Mouse (Mus musculus): Measurements from ENCODE around the gene Frk. TPM values are rescaled to one million over a fixed set of nuclear protein-coding genes. Genes with fewer than 3 reads are reported as not detected.
"Not testable (repeated sequence)": the region's sequence is repeated elsewhere in the genome, so short reads cannot be mapped to it uniquely, and the experiment has no call there.

Frk gene
- polyA plus RNA-seq, 1 experiment from 2014 or later: 1.1 TPM

DNA sequence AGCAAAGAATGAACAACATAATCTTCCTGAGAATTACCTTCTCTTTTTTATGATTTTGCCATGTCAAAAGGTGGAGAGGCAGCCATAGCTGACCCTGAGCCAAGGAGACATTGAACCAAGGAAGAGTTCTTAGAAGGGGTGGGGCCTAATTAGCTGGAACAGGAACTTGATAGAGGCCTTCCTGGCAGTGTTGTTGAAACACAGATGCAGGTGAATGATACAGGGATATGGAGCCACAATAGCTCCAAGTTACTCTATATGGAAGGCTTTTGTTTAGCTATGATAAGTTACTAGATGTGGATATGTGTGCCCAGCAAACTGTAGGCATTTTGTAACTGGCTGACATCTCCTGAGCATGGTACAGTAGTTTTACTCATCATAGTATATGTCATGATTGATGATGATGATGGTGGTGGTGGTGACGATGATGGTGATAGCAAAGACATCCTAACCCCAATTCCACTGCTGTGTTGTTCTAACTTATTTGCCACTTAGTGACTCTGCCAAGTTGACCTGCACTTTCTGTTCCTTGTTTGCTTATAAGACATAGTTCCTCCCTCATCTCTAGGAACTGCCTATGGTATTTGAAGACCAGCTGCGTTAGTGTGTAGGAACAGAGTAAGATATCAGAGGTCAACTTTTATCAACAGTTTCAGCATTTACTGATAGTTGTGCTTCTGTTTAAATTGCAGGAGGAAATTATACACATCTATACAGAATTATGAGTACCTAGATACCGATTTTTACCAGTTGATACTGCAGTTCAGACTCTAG, 58.7 kb downstream of the Frk start:
- H3K9ac ChIP-seq: no peak overlapping the region
- no peak overlapping the region for H3K4me2 ChIP-seq (replicated peaks)
- no peaks in the 10 kb centered on the region for H3K9me3 ChIP-seq (ENCODE audit: control insufficient read depth, low read length)
- no peaks in the 10 kb centered on the region for H3K4me1 ChIP-seq (replicated peaks; ENCODE audit: control insufficient read depth, insufficient read depth, low read length)
- 87% methylated on average over 3 of the region's 3 CpGs for WGBS
- no peak for ATAC-seq (ENCODE audit: low FRiP score)
- H3K27me3 ChIP-seq (ENCODE audit: control insufficient read depth, insufficient read depth, low read length): no peaks in the 10 kb centered on the region
- no peak overlapping the region for H3K4me3 ChIP-seq (replicated peaks; ENCODE audit: low read length)
- no peak overlapping the region for H3K27ac ChIP-seq
- H3K36me3 ChIP-seq (replicated peaks; ENCODE audit: control insufficient read depth, insufficient read depth): no peaks in the 10 kb centered on the region
- DNase-seq (ENCODE audit: low spot score): no peak

DNA sequence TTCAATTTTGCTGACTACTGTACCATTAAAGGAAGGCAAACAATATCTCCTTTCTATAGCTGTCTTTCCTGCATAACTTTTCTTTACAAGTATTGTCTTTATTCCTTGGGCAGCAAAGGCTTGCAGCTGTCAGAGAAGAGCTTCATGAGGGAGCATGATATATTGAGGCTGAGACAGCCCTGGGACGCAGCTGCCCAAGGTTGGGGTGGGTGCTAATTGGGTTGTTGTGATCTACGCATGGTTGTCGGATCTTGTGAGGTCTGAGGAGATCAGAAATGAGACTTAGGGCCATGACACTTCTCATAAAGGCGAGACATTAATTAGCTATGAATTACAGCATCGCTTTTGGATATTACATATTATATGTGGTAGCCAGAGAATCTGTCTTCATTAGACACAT, 67.4 kb downstream of the Frk start:
- Histone ChIP-seq H3K4me2 (replicated peaks) (no peak overlapping the region), H3K27ac (no peak overlapping the region), H3K4me1 (replicated peaks; ENCODE audit: control insufficient read depth, insufficient read depth, low read length) (no peaks in the 10 kb centered on the region), H3K27me3 (ENCODE audit: control insufficient read depth, insufficient read depth, low read length) (no peaks in the 10 kb centered on the region), H3K9ac (no peak overlapping the region), H3K4me3 (replicated peaks; ENCODE audit: low read length) (no peak overlapping the region), H3K36me3 (replicated peaks; ENCODE audit: control insufficient read depth, insufficient read depth) (no peaks in the 10 kb centered on the region), H3K9me3 (ENCODE audit: control insufficient read depth, low read length) (no peaks in the 10 kb centered on the region)
- ATAC-seq (ENCODE audit: low FRiP score) (peak; percentile 53), DNase-seq (ENCODE audit: low spot score) (peak; percentile 25)
- 62% methylated on average over 5 of the region's 5 CpGs for WGBS

DNA sequence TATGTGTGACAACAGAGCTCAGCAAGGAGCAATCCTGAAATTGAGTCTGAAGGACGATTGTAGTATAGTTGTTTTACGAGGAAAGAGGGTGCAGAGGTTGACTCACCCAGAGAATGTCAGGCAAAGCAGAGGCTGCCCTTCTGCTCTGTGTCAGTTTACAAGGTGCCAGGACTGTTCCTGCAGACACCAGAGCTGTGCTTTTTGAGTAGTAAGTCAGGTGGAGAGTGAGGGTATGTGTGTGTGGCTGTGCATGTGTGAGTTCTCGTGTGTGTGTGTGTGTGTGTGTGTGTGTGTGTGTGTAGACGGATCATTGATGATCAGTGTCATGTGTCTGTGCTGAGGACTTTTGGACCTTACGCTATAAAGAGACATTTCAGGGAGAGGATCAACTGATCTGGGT, 68.4 kb downstream of the Frk start:
- WGBS: 80% methylated on average over 5 of the region's 5 CpGs
- Histone ChIP-seq H3K4me3 (replicated peaks; ENCODE audit: low read length) (no peak overlapping the region), H3K4me2 (replicated peaks) (no peak overlapping the region), H3K9ac (no peak overlapping the region), H3K4me1 (replicated peaks; ENCODE audit: control insufficient read depth, insufficient read depth, low read length) (no peaks in the 10 kb centered on the region), H3K36me3 (replicated peaks; ENCODE audit: control insufficient read depth, insufficient read depth) (no peaks in the 10 kb centered on the region), H3K27ac (no peak overlapping the region), H3K27me3 (ENCODE audit: control insufficient read depth, insufficient read depth, low read length) (no peaks in the 10 kb centered on the region), H3K9me3 (ENCODE audit: control insufficient read depth, low read length) (no peaks in the 10 kb centered on the region)
- DNase-seq (ENCODE audit: low spot score) (peak; percentile 21), ATAC-seq (ENCODE audit: low FRiP score) (no peak)

DNA sequence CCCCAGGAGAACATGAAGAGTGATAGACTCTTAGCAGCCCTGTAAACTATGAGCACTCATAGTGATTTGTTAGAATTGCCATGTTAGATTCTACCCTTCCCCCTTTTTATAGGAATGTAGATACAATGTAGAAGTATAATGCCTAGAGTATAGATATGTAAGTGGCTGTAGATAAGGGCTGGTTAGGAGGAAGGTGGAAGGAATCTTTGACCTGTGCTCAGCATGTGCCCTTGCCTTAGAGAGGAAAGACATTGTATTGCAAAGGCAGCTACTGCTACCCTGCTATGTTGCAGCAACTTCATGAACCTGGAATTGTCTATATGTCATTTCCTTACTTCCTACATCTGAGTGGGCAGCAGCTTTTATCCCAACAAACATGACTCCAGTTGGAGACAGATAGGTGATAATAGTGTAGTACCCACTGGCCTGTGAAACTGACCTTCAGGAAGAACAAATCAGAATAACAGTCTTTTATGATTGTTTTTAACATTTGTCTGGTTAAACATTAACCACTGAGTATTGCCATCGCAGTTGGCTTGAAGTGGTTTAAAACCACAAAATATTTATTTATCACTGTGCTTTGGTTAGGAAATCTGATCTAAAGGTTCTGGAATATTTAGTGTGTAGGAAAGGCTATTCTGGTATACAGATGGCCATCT, 80.4 kb downstream of the Frk start:
- WGBS: 98% methylated on average over 1 of the region's 1 CpGs
- H3K27ac ChIP-seq: no peak overlapping the region

DNA sequence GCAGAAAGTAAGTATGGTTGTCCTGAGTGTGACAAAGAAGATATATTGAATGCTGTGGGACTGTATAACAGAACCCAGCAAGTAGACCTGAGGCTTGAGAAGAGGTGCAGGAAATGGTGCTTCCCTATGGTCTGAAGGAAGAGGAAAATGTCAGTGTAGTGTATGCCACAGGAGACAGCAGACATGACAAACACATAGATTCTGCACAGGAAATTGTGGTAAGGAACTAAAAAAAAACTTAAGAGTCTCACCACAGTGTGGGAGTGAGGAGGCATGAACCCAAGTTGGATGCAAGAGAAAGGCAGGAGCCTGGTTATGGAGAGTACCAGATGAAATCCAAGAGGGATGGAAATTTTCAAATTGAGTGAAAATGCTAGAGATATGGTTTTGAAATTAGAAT, 132.3 kb downstream of the Frk start:
- DNase-seq (ENCODE audit: low spot score) (no peak), ATAC-seq (ENCODE audit: low FRiP score) (no peak)
- no peak overlapping the region for H3K4me2 ChIP-seq (replicated peaks)
- H3K9me3 ChIP-seq (ENCODE audit: control insufficient read depth, low read length): no peaks in the 10 kb centered on the region
- H3K36me3 ChIP-seq (replicated peaks; ENCODE audit: control insufficient read depth, insufficient read depth): no peaks in the 10 kb centered on the region
- no peaks in the 10 kb centered on the region for H3K4me1 ChIP-seq (replicated peaks; ENCODE audit: control insufficient read depth, insufficient read depth, low read length)
- H3K9ac ChIP-seq: no peak overlapping the region
- no peaks in the 10 kb centered on the region for H3K27me3 ChIP-seq (ENCODE audit: control insufficient read depth, insufficient read depth, low read length)
- H3K27ac ChIP-seq: no peak overlapping the region
- no peak overlapping the region for H3K4me3 ChIP-seq (replicated peaks; ENCODE audit: low read length)

More for the DNA sequence above, 80.4 kb downstream of the Frk start:
- ATAC-seq (ENCODE audit: low FRiP score): no peak
- H3K4me3 ChIP-seq (replicated peaks; ENCODE audit: low read length): no peak overlapping the region
- H3K36me3 ChIP-seq (replicated peaks; ENCODE audit: control insufficient read depth, insufficient read depth): no peaks in the 10 kb centered on the region
- no peaks in the 10 kb centered on the region for H3K4me1 ChIP-seq (replicated peaks; ENCODE audit: control insufficient read depth, insufficient read depth, low read length)
- H3K9ac ChIP-seq: no peak overlapping the region
- DNase-seq (ENCODE audit: low spot score): no peak
- H3K9me3 ChIP-seq (ENCODE audit: control insufficient read depth, low read length): no peaks in the 10 kb centered on the region
- no peak overlapping the region for H3K4me2 ChIP-seq (replicated peaks)
- H3K27me3 ChIP-seq (ENCODE audit: control insufficient read depth, insufficient read depth, low read length): no peaks in the 10 kb centered on the region

DNA sequence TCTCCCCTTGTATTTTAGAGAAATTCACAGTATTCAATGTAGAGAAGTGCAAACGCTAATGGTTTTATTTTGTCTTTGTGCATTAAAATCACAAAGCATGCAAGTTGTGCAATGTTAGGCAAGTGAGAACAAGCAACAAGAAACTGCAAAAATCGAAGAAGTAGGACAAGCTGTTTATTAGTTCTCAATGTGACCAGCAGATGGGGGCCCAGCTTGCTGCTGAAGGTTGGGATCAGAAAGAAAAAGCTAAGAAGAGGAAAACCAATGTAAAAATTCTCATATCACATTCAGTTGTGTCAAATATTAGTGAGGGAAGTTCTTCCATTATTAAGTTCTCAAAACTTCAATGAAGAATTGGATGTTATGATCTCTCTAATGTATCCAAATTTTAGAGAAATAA, 134.0 kb downstream of the Frk start:
- ATAC-seq (ENCODE audit: low FRiP score): no peak
- Histone ChIP-seq H3K27ac (no peak overlapping the region), H3K4me2 (replicated peaks) (no peak overlapping the region), H3K9ac (no peak overlapping the region), H3K36me3 (replicated peaks; ENCODE audit: control insufficient read depth, insufficient read depth) (no peaks in the 10 kb centered on the region), H3K27me3 (ENCODE audit: control insufficient read depth, insufficient read depth, low read length) (no peaks in the 10 kb centered on the region), H3K4me3 (replicated peaks; ENCODE audit: low read length) (no peak overlapping the region), H3K9me3 (ENCODE audit: control insufficient read depth, low read length) (no peaks in the 10 kb centered on the region), H3K4me1 (replicated peaks; ENCODE audit: control insufficient read depth, insufficient read depth, low read length) (no peaks in the 10 kb centered on the region)
- peak; percentile 47 for DNase-seq (ENCODE audit: low spot score)
- 75% methylated on average over 2 of the region's 2 CpGs for WGBS

DNA sequence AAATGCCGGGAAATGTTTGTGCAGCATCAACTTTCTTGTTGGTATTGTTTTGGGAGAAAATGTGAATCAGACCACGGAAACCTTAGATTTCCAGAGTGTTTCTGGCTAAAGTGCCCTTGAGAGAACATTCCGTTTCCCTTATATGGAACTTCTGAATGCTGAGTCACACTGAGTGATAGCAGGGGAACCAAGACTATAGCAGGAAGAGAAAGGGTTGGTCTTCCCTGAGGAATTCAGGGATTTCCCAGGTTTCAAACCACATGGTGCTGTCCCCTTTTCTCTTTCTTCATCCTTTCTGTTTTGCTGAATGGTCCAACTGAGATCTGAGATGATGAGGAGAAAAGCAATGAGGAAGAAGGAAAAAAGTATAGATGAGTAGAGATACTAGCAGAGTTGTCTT, 135.3 kb downstream of the Frk start:
- H3K4me2 ChIP-seq (replicated peaks): no peak overlapping the region
- no peak overlapping the region for H3K9ac ChIP-seq
- 75% methylated on average over 3 of the region's 3 CpGs for WGBS
- H3K27me3 ChIP-seq (ENCODE audit: control insufficient read depth, insufficient read depth, low read length): no peaks in the 10 kb centered on the region
- no peaks in the 10 kb centered on the region for H3K36me3 ChIP-seq (replicated peaks; ENCODE audit: control insufficient read depth, insufficient read depth)
- no peak overlapping the region for H3K4me3 ChIP-seq (replicated peaks; ENCODE audit: low read length)
- H3K4me1 ChIP-seq (replicated peaks; ENCODE audit: control insufficient read depth, insufficient read depth, low read length): no peaks in the 10 kb centered on the region
- H3K9me3 ChIP-seq (ENCODE audit: control insufficient read depth, low read length): no peaks in the 10 kb centered on the region
- ATAC-seq (ENCODE audit: low FRiP score): no peak
- H3K27ac ChIP-seq: no peak overlapping the region
- DNase-seq (ENCODE audit: low spot score): no peak

DNA sequence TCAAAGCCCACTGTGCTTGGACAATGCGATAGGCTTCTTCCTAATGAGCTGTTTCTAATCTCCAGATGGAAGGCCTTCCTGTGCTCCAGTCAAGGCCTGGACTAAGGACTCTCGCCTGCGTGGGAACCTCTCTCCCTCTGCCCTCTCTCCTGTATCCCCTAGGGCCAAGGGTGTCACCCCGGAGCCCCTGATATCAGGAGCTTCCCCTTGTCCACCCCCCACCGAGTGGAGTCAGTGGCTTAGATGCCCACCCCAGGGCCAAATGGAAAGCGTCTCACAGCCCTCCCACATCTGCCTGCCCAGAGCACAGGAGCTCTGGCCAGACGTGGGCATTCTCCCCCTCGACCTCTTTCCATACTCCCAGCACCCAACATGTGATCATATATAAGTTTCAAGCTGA, 137.3 kb downstream of the Frk start:
- not testable (repeated sequence) for H3K4me2 ChIP-seq (replicated peaks); H3K36me3 ChIP-seq (replicated peaks; ENCODE audit: control insufficient read depth, insufficient read depth); ATAC-seq (ENCODE audit: low FRiP score); H3K4me1 ChIP-seq (replicated peaks; ENCODE audit: control insufficient read depth, insufficient read depth, low read length); DNase-seq (ENCODE audit: low spot score); H3K27me3 ChIP-seq (ENCODE audit: control insufficient read depth, insufficient read depth, low read length); H3K9ac ChIP-seq; H3K27ac ChIP-seq; H3K4me3 ChIP-seq (replicated peaks; ENCODE audit: low read length); H3K9me3 ChIP-seq (ENCODE audit: control insufficient read depth, low read length)
- WGBS: 87% methylated on average over 8 of the region's 8 CpGs

DNA sequence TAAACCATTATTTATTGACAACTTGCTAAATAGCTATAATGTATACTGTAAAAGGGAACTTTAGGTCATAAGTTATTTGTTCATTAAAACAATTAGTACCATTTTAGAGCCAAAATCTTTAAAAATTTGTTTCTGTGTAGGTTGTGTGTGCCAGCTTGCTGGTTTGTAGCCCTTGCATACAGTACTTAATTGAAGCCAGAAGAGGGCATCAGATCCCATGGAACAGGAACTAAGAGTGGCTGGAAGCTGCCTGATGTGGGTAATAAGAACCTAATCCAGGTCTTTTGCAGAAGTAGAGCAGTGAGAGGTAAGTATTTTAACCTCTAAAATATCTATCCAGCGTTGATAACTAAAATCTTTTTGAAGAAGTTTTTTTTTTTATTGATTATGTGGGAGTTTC, 155.0 kb downstream of the Frk start:
- ATAC-seq (ENCODE audit: low FRiP score): no peak
- H3K4me1 ChIP-seq (replicated peaks; ENCODE audit: control insufficient read depth, insufficient read depth, low read length): no peaks in the 10 kb centered on the region
- WGBS: 71% methylated on average over 1 of the region's 1 CpGs

More for the DNA sequence above, 155.0 kb downstream of the Frk start:
- H3K9me3 ChIP-seq (ENCODE audit: control insufficient read depth, low read length): no peaks in the 10 kb centered on the region
- H3K9ac ChIP-seq: no peak overlapping the region
- H3K27ac ChIP-seq: no peak overlapping the region
- no peaks in the 10 kb centered on the region for H3K27me3 ChIP-seq (ENCODE audit: control insufficient read depth, insufficient read depth, low read length)
- H3K36me3 ChIP-seq (replicated peaks; ENCODE audit: control insufficient read depth, insufficient read depth): no peaks in the 10 kb centered on the region
- no peak overlapping the region for H3K4me2 ChIP-seq (replicated peaks)
- no peak overlapping the region for H3K4me3 ChIP-seq (replicated peaks; ENCODE audit: low read length)
- no peak for DNase-seq (ENCODE audit: low spot score)

Measured in hindbrain, embryonic 14.5 days (tissue).